In genomic region chr8:126971314-126971664, GRCm38 (mm10) we compare ENCODE assay signal across 8 mouse cellular contexts. TPM values are rescaled to one million over a fixed set of nuclear protein-coding genes. Genes with fewer than 3 reads are reported as not detected.
DNase-seq lines count a peak whose midpoint lies in the region; ATAC-seq and TF ChIP-seq lines count a peak whose summit lies in the region.

No protein-coding gene starts in this region.

- H3K27ac ChIP-seq in heart, embryonic 13.5 days (replicated peaks) = peak overlapping the region; percentile 63
- peak overlapping the region; percentile 80 for H3K27ac ChIP-seq in ES-Bruce4 (ENCODE audit: insufficient read depth, low read length)
- peak overlapping the region; percentile 84 for H3K27ac ChIP-seq in forebrain, embryonic 14.5 days (ENCODE audit: low read depth, low read length)
- peak overlapping the region; percentile 45; the same call in 1 of the 2 replicates for H3K27ac ChIP-seq in liver, embryonic 16.5 days (ENCODE audit: low read length)

- H3K4me3 ChIP-seq in heart, embryonic 13.5 days = peak overlapping the region; percentile 76
- peak overlapping the region; percentile 91 for H3K4me3 ChIP-seq in ES-Bruce4 (ENCODE audit: low read depth, low read length)
- peak overlapping the region; percentile 88 for H3K4me3 ChIP-seq in forebrain, embryonic 14.5 days (ENCODE audit: low read depth, low read length)
- peak overlapping the region; percentile 90 for H3K4me3 ChIP-seq in liver, embryonic 16.5 days (ENCODE audit: low read depth, low read length)

- no peak for TF ChIP-seq EP300 in ES-Bruce4 (IDR thresholded peaks at IDR 0.05; ENCODE audit: insufficient read depth, low read depth, low read length)

- peaks cover 30% of the 10 kb centered on the region for H3K36me3 ChIP-seq in heart, embryonic 13.5 days
- peaks cover 24% of the 10 kb centered on the region for H3K36me3 ChIP-seq in ES-Bruce4 (ENCODE audit: control insufficient read depth, insufficient read depth, low read length, poor library complexity, severe bottlenecking)
- H3K36me3 ChIP-seq in forebrain, embryonic 14.5 days (ENCODE audit: control insufficient read depth, insufficient read depth, low read length) = peaks cover 22% of the 10 kb centered on the region
- no peaks in the 10 kb centered on the region for H3K36me3 ChIP-seq in liver, embryonic 16.5 days (ENCODE audit: control insufficient read depth, insufficient read depth)

- peak overlapping the region; percentile 85 for H3K9ac ChIP-seq in heart, embryonic 13.5 days
- peak overlapping the region; percentile 92 for H3K9ac ChIP-seq in ES-Bruce4 (ENCODE audit: low read depth, poor library complexity, severe bottlenecking)
- peak overlapping the region; percentile 87 for H3K9ac ChIP-seq in forebrain, embryonic 14.5 days (ENCODE audit: low read length)
- peak overlapping the region; percentile 85 for H3K9ac ChIP-seq in liver, embryonic 16.5 days (ENCODE audit: low read depth, low read length)

- peaks cover 15% of the 10 kb centered on the region for H3K4me1 ChIP-seq in heart, embryonic 13.5 days
- peaks cover 1% of the 10 kb centered on the region for H3K4me1 ChIP-seq in ES-Bruce4 (ENCODE audit: control insufficient read depth, insufficient read depth, low read length)
- peaks cover 3% of the 10 kb centered on the region; the same call in 1 of the 2 replicates for H3K4me1 ChIP-seq in forebrain, embryonic 14.5 days (ENCODE audit: control insufficient read depth, insufficient read depth, low read length)
- H3K4me1 ChIP-seq in liver, embryonic 16.5 days (ENCODE audit: control insufficient read depth, low read depth, low read length) = peaks cover 16% of the 10 kb centered on the region

- DNase-seq in heart, adult 8-10 months (ENCODE audit: low spot score) = no peak
- DNase-seq in forebrain, embryonic 14.5 days (ENCODE audit: low spot score) = no peak
- no peak for DNase-seq in right cerebral cortex, adult 2 months (ENCODE audit: low spot score in 2 of 2)
- DNase-seq in gastrocnemius, adult 8-10 months (ENCODE audit: low spot score in 2 of 2) = no peak
- no peak for DNase-seq in thymus, postnatal 36 days

- H3K27me3 ChIP-seq in heart, embryonic 13.5 days (replicated peaks) = peaks cover 4% of the 10 kb centered on the region
- H3K27me3 ChIP-seq in ES-Bruce4 (ENCODE audit: control insufficient read depth, insufficient read depth, low read length, poor library complexity, severe bottlenecking) = no peaks in the 10 kb centered on the region
- no peaks in the 10 kb centered on the region for H3K27me3 ChIP-seq in forebrain, embryonic 14.5 days (replicated peaks; ENCODE audit: control insufficient read depth, insufficient read depth, low read length)
- no peaks in the 10 kb centered on the region; the same call in 1 of the 2 replicates for H3K27me3 ChIP-seq in liver, embryonic 16.5 days (ENCODE audit: control insufficient read depth, insufficient read depth, low read depth, low read length)

- H3K4me2 ChIP-seq in heart, embryonic 13.5 days = peak overlapping the region; percentile 88
- peak overlapping the region; percentile 77 for H3K4me2 ChIP-seq in forebrain, embryonic 14.5 days (ENCODE audit: low read length)
- peak overlapping the region; percentile 91 for H3K4me2 ChIP-seq in liver, embryonic 16.5 days (ENCODE audit: low read depth, low read length)

- no peak for ATAC-seq in heart, embryonic 13.5 days (ENCODE audit: extremely low read depth, insufficient number of reproducible peaks, low FRiP score, low TSS enrichment)
- ATAC-seq in forebrain, embryonic 14.5 days = no peak; the same call in none of the 2 replicates
- ATAC-seq in liver, embryonic 16.5 days (ENCODE audit: low read depth) = no peak; the same call in 1 of the 2 replicates

- 12% methylated on average over 13 of the region's 13 CpGs for WGBS in heart, embryonic 13.5 days
- WGBS in forebrain, embryonic 14.5 days = 12% methylated on average over 13 of the region's 13 CpGs
- WGBS in liver, embryonic 16.5 days (ENCODE audit: insufficient replicate concordance) = 14% methylated on average over 13 of the region's 13 CpGs

- H3K9me3 ChIP-seq in heart, embryonic 13.5 days = no peaks in the 10 kb centered on the region
- no peaks in the 10 kb centered on the region for H3K9me3 ChIP-seq in ES-Bruce4 (replicated peaks; ENCODE audit: control insufficient read depth, insufficient read depth, low read length, poor library complexity, severe bottlenecking)
- H3K9me3 ChIP-seq in forebrain, embryonic 14.5 days (replicated peaks; ENCODE audit: control insufficient read depth, low read length) = no peaks in the 10 kb centered on the region
- H3K9me3 ChIP-seq in liver, embryonic 16.5 days (replicated peaks; ENCODE audit: control insufficient read depth, low read length) = no peaks in the 10 kb centered on the region

- TF ChIP-seq CTCF in ES-Bruce4 (IDR thresholded peaks at IDR 0.05; ENCODE audit: low read depth, low read length) = no peak

- no peak for TF ChIP-seq POLR2A in ES-Bruce4 (IDR thresholded peaks at IDR 0.05; ENCODE audit: insufficient read depth, low read length)

RNA-seq across cellular contexts. Expression of gene Rbm34, which starts 0.4 kb away (rescaled TPM):
- polyA plus RNA-seq in heart, embryonic 13.5 days (2015; fragmentation: Nextera tagmentation; extraction: Ambion mirVana) = 10.9 and 12.1 TPM in 2 replicates
- 1 to 10 TPM; 2.7 to 4.1 (median 3.2) TPM for total RNA-seq in heart, adult 8-10 months (2022)
- 55.0 and 58.7 TPM in 2 replicates for polyA plus RNA-seq in ES-Bruce4 (2011; ENCODE audit: insufficient read depth, insufficient read length, low read depth, missing spikeins)
- 19.7 and 22.1 TPM in 2 replicates for polyA plus RNA-seq in forebrain, embryonic 14.5 days (2014; fragmentation: Nextera tagmentation; extraction: Ambion mirVana)
- polyA plus RNA-seq in liver, embryonic 16.5 days (2015; fragmentation: Nextera tagmentation; extraction: Ambion mirVana) = 6.9 and 8.7 TPM in 2 replicates
- 1 to 10 TPM; 4.4 to 5.8 (median 5.3) TPM for total RNA-seq in gastrocnemius, adult 8-10 months (2022)

RNA-seq across cellular contexts. Expression of gene Tomm20, which starts 25.6 kb away (rescaled TPM):
- 172 and 209 TPM in 2 replicates for polyA plus RNA-seq in heart, embryonic 13.5 days (2015; fragmentation: Nextera tagmentation; extraction: Ambion mirVana)
- total RNA-seq in heart, adult 8-10 months (2022) = 100 to 1,000 TPM in 1 of 4 experiments, 10 to 100 TPM in 3; 82.0 to 104 (median 91.0) TPM
- 642 and 659 TPM in 2 replicates for polyA plus RNA-seq in ES-Bruce4 (2011; ENCODE audit: insufficient read depth, insufficient read length, low read depth, missing spikeins)
- 218 and 229 TPM in 2 replicates for polyA plus RNA-seq in forebrain, embryonic 14.5 days (2014; fragmentation: Nextera tagmentation; extraction: Ambion mirVana)
- polyA plus RNA-seq in liver, embryonic 16.5 days (2015; fragmentation: Nextera tagmentation; extraction: Ambion mirVana) = 85.0 and 96.8 TPM in 2 replicates
- total RNA-seq in gastrocnemius, adult 8-10 months (2022) = 100 to 1,000 TPM in 1 of 4 experiments, 10 to 100 TPM in 3; 73.7 to 107 (median 80.1) TPM
